Mouse (Mus musculus) G1E (cell line): Measurements from ENCODE around the gene Stk26.

Experiments
- CTCF ChIP-seq: IDR thresholded peaks from 2 replicates; pipeline ENCODE4 v1.5.1; 2012; ENCODE audit warnings: low read depth, low read length, inconsistent platforms, mixed read lengths
- GATA1 ChIP-seq: IDR thresholded peaks from 2 replicates; pipeline ENCODE4 v1.6.1; 2012; ENCODE audit warnings: borderline replicate concordance, low read length, inconsistent platforms, mixed read lengths
- GATA2 ChIP-seq: IDR thresholded peaks from 2 replicates; pipeline ENCODE4 v1.6.1; 2012; ENCODE audit warnings: low read depth, low read length, inconsistent platforms, borderline replicate concordance
- POLR2AphosphoS5 ChIP-seq: IDR thresholded peaks from 2 replicates; pipeline ENCODE4 v1.6.1; 2012; ENCODE audit warnings: low read depth, low read length, inconsistent platforms; ENCODE audit not compliant: insufficient replicate concordance
- TAL1 ChIP-seq: conservative IDR thresholded peaks from 2 replicates; pipeline ENCODE4 v1.6.1; 2012; ENCODE audit warnings: low read depth, low read length, inconsistent platforms, mixed read lengths

- no peak for TF ChIP-seq CTCF
- no peak for TF ChIP-seq GATA1
- TF ChIP-seq TAL1, result no peak
- TF ChIP-seq GATA2, result no peak
- no peak for TF ChIP-seq POLR2AphosphoS5
Observed at GRCm38 (mm10) chrX:50793005-50793680, 47.7 kb upstream of the Stk26 start.
